Mouse (Mus musculus) MEL (cell line): ENCODE results near the gene Snw1.
"Not testable (repeated sequence)": the region's sequence is repeated elsewhere in the genome, so short reads cannot be mapped to it uniquely, and the experiment has no call there.

Source experiments
- CHD1 ChIP-seq: IDR thresholded peaks from 2 replicates; pipeline ENCODE4 v1.6.1; 2012; ENCODE audit warnings: low read depth, mild to moderate bottlenecking, inconsistent platforms, low read length, improper control_type of control experiment
- CTCF ChIP-seq, 3 experiments: IDR thresholded peaks in 2 of 3; conservative IDR thresholded peaks in 1 of 3; 2 replicates each; pipeline ENCODE4 v1.5.1; 2011 to 2012; ENCODE audit warnings: low read length in 3 of 3, low read depth in 2 of 3, mild to moderate bottlenecking in 2 of 3, improper control_type of control experiment in 1 of 3, inconsistent platforms in 1 of 3, mixed read lengths in 1 of 3, moderate library complexity in 1 of 3; ENCODE audit not compliant: control insufficient read depth in 1 of 3, insufficient read depth in 1 of 3, poor library complexity in 1 of 3, severe bottlenecking in 1 of 3
- E2F4 ChIP-seq: IDR thresholded peaks from 2 replicates; pipeline ENCODE4 v1.6.1; 2011; ENCODE audit warnings: low read depth, low read length, improper control_type of control experiment, borderline replicate concordance
- ELF1 ChIP-seq: IDR thresholded peaks from 2 replicates; pipeline ENCODE4 v1.6.1; 2014; ENCODE audit warnings: low read depth, mild to moderate bottlenecking, inconsistent platforms, low read length, improper control_type of control experiment, moderate library complexity
- GATA1 ChIP-seq: IDR thresholded peaks from 2 replicates; pipeline ENCODE4 v1.6.1; 2011; ENCODE audit warnings: low read depth, low read length, improper control_type of control experiment
- MAFK ChIP-seq: IDR thresholded peaks from 2 replicates; pipeline ENCODE4 v1.6.1; 2011; ENCODE audit warnings: low read depth, mild to moderate bottlenecking, low read length, improper control_type of control experiment, borderline replicate concordance
- POLR2A ChIP-seq, 2 experiments: IDR thresholded peaks; 2 replicates each; pipeline ENCODE4 v1.6.1; 2011 to 2012; ENCODE audit warnings: low read length in 2 of 2, mild to moderate bottlenecking in 2 of 2, control low read depth in 1 of 2, improper control_type of control experiment in 1 of 2, low read depth in 1 of 2, moderate library complexity in 1 of 2; ENCODE audit not compliant: control insufficient read depth in 1 of 2, insufficient read depth in 1 of 2, poor library complexity in 1 of 2
- RAD21 ChIP-seq: IDR thresholded peaks from 2 replicates; pipeline ENCODE4 v1.6.1; 2011; ENCODE audit warnings: mild to moderate bottlenecking, low read depth, low read length, improper control_type of control experiment
- RCOR1 ChIP-seq: IDR thresholded peaks from 2 replicates; pipeline ENCODE4 v1.6.1; 2012; ENCODE audit warnings: low read depth, mild to moderate bottlenecking, inconsistent platforms, low read length, improper control_type of control experiment
- USF1 ChIP-seq: IDR thresholded peaks from 2 replicates; pipeline ENCODE4 v1.6.1; 2014; ENCODE audit warnings: low read depth, mild to moderate bottlenecking, inconsistent platforms, low read length, improper control_type of control experiment, moderate library complexity
- ZMIZ1 ChIP-seq: IDR thresholded peaks from 2 replicates; pipeline ENCODE4 v1.6.1; 2012; ENCODE audit warnings: low read depth, mild to moderate bottlenecking, inconsistent platforms, low read length, improper control_type of control experiment, moderate library complexity
- ZNF384 ChIP-seq: IDR thresholded peaks from 2 replicates; pipeline ENCODE4 v1.6.1; 2012; ENCODE audit warnings: low read depth, mild to moderate bottlenecking, inconsistent platforms, low read length, improper control_type of control experiment

DNA sequence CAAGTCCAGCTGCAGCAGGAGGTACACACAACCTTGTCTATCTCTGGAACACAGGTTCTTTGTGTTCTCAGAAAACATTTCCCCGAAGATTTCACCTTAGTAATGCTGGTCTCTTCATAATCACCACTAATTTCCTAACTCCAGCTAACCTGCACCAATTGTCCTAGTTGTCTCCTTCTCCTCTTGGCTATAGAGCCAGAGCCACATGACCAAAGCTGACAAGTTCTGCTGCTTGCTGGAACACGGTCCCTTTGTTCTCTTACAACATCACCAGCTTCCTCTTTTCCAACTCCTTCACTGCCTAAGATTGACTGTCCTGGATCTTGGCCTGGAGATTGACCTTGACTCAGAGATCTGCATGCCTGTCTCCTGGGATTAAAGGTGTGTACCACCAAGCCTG is 16.6 kb upstream of the Snw1 start:
- TF ChIP-seq CTCF (IDR thresholded peaks at IDR 0.05 in 2 of 3, conservative IDR thresholded peaks at IDR 0.05 in 1 of 3; ENCODE audit: control insufficient read depth in 1 of 3, insufficient read depth in 1 of 3, low read depth in 2 of 3, low read length in 3 of 3, poor library complexity in 1 of 3, severe bottlenecking in 1 of 3); ZMIZ1; GATA1; ZNF384; USF1; POLR2A (IDR thresholded peaks at IDR 0.05; ENCODE audit: control insufficient read depth in 1 of 2, insufficient read depth in 1 of 2, low read depth in 1 of 2, low read length in 2 of 2, poor library complexity in 1 of 2); MAFK; E2F4; RCOR1; ELF1; CHD1; RAD21: not testable (repeated sequence)
